Mouse (Mus musculus) embryonic fibroblast, embryonic 13.5 days (primary cell): ENCODE data around the gene Heatr5a. TPM values are rescaled to one million over a fixed set of nuclear protein-coding genes. Genes with fewer than 3 reads are reported as not detected.
A peak's percentile ranks its signal among the peaks of the same experiment; 100 is the strongest.

ENCODE experiments used
- H3K27ac ChIP-seq: 2 replicates; pipeline ENCODE4 v1.5.1; 2012; ENCODE audit warnings: low read length, control low read depth, inconsistent platforms; ENCODE audit not compliant: insufficient read depth
- H3K4me1 ChIP-seq: 2 replicates; pipeline ENCODE4 v1.6.1; 2011; ENCODE audit warnings: low read length; ENCODE audit not compliant: control insufficient read depth, insufficient read depth
- H3K4me3 ChIP-seq: 2 replicates; pipeline ENCODE4 v1.5.1; 2011; ENCODE audit warnings: mild to moderate bottlenecking, control low read depth, low read length; ENCODE audit not compliant: insufficient read depth
- CTCF ChIP-seq: IDR thresholded peaks from 2 replicates; pipeline ENCODE4 v1.5.1; 2011; ENCODE audit warnings: mild to moderate bottlenecking, control low read depth, low read length, moderate library complexity, borderline replicate concordance; ENCODE audit not compliant: insufficient read depth
- POLR2A ChIP-seq: IDR thresholded peaks from 2 replicates; pipeline ENCODE4 v1.6.1; 2011; ENCODE audit warnings: low read depth, mild to moderate bottlenecking, control low read depth, low read length, moderate library complexity
- polyA plus RNA-seq: library from polyadenylated mRNA; stranded (reverse); fragments of >200 nt; gene quantifications from 2 replicates; pipeline ENCODE4 v1.2.4, GENCODE M21; 2011; ENCODE audit warnings: low read depth; ENCODE audit not compliant: missing spikeins, insufficient read length

Gene Heatr5a
- polyA plus RNA-seq, 1 experiment, result 54.1 TPM

GRCm38 (mm10) chr12:51974381-51974780 is 3.3 kb upstream of the Heatr5a start:
- no peak overlapping the region for H3K27ac ChIP-seq
- no peaks in the 10 kb centered on the region for H3K4me1 ChIP-seq
- no peak for TF ChIP-seq POLR2A
- no peak overlapping the region for H3K4me3 ChIP-seq

DNA sequence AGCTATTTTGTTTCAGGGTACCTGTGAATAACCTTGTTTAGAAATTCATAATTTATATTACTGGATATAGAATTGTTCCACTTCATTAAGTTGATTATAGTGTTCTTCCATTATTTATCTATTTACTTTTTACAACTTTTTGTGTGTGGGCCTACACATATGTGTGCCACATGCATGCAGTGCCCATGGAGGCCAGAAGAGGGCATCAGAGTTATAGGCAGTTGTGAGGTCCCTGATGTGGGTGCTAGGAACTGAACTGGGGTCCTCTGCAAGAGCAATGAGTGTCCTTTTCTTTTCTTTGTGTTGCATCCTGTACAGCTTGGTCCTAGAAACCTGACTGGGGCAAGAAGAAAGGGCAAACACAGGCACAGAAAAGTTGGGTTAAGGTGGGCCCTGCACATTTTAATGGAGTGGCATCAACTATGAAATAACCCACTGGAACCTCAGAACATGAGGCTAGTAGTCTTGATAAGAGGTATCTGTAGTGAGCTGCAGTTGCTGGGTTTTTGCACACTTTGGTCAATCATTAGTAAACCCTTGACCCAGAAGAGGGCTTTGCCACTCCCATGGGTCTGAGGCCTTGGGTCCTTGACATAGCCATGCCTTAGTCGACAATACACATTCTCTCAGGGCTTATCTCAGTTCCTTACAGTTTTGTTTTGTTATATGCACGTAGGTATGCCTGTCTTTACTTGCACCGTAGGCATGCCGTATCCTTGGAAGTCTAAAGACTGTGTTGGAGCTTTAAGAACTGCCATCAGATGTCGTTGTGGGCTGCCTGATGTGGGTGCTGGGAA is 1.3 kb upstream of the Heatr5a start:
- H3K27ac ChIP-seq, result no peak overlapping the region
- no peak overlapping the region for H3K4me3 ChIP-seq
- H3K4me1 ChIP-seq, result no peaks in the 10 kb centered on the region
- TF ChIP-seq POLR2A, result no peak
- TF ChIP-seq CTCF, result no peak

DNA sequence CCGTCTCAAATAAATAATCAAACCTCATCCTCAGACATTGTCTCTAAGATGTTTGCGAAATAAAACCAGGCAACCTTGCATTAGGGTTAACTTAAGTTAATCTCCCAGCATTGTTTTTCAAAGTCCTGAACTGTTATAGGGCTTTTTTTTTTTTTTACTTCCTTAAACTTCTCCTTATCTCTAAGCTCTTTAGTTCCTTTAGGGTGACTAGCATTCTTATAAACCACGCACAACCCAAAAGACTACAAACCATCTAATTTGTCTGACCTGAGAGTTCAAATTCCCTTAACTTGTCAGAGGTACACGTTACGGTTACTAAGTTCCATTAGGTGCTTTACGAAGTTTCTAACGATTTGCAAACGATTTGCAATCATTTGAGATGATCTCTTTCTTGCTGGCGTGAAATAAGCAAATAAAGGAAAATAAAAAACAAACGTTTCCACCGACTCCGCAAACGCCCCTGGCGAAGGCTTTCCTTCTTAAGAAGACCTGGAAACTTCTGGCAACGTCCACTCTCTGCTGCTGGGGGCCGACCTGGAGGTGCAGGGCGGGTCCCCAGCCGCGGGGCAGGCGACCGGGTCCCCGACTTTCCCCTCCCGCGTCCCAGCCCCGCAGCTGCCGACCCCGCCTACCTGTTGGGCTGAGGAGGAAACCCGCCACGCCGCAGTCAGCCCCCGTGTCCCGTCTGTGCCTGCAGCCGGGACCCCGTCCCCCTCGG is 610 bp downstream of the Heatr5a start:
- Histone ChIP-seq H3K27ac (peak overlapping the region; percentile 76), H3K4me1 (no peaks in the 10 kb centered on the region), H3K4me3 (peak overlapping the region; percentile 68)
- TF ChIP-seq POLR2A (no peak), CTCF (no peak)

- Histone ChIP-seq H3K27ac (no peak overlapping the region), H3K4me1 (no peaks in the 10 kb centered on the region), H3K4me3 (peak overlapping the region; percentile 68)
- no peak for TF ChIP-seq POLR2A
- TF ChIP-seq CTCF, result no peak
Measured at GRCm38 (mm10) chr12:51969876-51970275, 1.2 kb downstream of the Heatr5a start.

DNA sequence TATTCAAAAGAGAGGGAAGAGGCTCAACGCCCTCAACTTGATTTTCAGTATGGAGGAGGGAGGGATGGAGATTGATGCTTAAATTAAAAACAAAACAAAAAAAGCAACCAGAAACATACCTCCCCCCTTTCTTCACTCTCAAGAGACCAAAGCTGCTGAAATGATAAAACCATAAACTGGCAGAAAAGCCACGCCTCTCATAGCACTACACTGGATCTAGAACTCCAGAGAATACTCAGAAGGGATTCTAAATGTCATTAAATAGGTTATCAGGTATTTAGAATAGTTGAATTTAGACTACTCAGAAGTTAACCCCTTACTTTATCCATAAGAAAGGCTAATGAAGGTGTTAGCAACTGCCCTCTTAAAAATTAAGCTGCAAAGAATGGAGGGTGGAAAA is 2.0 kb downstream of the Heatr5a start:
- TF ChIP-seq CTCF (no peak), POLR2A (no peak)
- no peak overlapping the region for H3K4me3 ChIP-seq
- H3K27ac ChIP-seq, result no peak overlapping the region
- H3K4me1 ChIP-seq, result no peaks in the 10 kb centered on the region

DNA sequence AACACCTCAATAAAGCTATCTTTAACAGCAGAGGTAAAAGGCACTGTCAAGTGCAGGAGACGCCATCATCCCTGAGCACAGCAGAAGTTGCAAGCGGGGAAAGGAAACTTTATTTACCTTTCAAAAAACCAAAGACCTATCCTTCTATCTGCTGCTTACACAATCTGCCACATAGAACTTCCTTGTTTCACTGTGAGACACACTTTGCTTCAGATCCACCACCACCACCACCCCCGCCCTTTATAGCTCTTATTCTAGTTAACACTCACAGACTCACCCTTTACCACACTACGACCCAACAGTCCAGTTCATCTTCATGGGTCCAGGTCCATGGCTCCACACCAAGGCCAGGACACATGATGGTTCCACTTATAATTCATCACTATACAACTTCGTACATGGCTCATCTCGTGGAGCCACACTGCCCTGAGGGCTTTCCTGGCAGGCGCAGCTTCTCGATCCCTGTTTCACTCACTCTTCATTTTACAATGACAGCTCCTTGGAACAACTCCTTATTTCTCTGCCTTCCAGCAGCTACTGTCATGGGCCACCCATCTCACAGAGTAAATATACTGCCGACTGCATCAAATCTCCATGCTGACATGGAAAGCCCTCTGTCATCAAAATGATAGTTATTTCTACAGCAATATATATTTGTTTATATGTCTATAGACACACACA is 3.1 kb downstream of the Heatr5a start:
- Histone ChIP-seq H3K4me1 (no peaks in the 10 kb centered on the region), H3K27ac (no peak overlapping the region), H3K4me3 (no peak overlapping the region)
- no peak for TF ChIP-seq CTCF
- TF ChIP-seq POLR2A, result no peak

DNA sequence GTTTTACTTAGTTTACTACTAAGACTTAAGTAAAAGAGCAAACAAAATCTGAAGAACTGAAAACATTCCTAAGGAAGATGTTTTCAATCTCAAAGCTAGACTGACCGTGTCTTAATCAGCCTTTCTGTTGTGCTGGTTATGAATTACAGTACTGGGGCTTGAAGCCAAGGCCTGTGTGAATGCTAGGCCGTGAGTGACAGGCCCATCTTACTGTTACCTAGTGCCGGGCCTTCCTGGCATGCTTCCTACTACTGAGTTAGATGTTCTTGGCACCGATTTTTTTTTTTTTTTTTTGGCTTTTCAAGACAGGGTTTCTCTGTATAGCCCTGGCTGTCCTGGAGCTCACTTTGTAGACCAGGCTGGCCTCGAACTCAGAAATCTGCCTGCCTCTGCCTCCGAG is 13.5 kb downstream of the Heatr5a start:
- no peak overlapping the region for H3K27ac ChIP-seq
- H3K4me3 ChIP-seq, result no peak overlapping the region
- TF ChIP-seq CTCF, result no peak
- no peak for TF ChIP-seq POLR2A
- H3K4me1 ChIP-seq, result no peaks in the 10 kb centered on the region

DNA sequence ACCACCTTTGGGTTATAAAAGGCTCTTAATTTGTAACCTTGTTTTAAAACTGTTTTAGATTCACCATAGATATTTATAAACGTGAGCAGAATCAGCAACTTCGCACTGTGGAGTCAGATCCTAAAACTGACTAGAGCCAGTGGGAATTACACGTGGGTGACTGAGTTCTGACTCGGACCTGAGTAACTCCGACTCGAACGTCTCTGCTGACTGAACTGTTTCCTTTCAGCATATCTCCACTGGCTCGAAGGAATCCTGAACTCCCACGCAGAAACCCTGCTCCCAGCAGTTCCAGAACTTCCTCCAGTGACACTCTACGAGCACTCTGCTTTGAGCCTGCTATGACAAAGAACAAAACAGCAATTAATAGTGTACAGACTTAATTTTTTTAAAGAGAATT is 18.8 kb downstream of the Heatr5a start:
- TF ChIP-seq POLR2A (no peak), CTCF (no peak)
- H3K4me3 ChIP-seq, result no peak overlapping the region
- peak overlapping the region; percentile 76 for H3K27ac ChIP-seq
- H3K4me1 ChIP-seq, result peaks cover 7% of the 10 kb centered on the region

GRCm38 (mm10) chr12:51947498-51947945 is 23.6 kb downstream of the Heatr5a start:
- TF ChIP-seq POLR2A (no peak), CTCF (no peak; the same call in 1 of the 2 replicates)
- H3K4me1 ChIP-seq, result peaks cover 7% of the 10 kb centered on the region
- H3K4me3 ChIP-seq, result no peak overlapping the region
- peak overlapping the region; percentile 44; the same call in 1 of the 2 replicates for H3K27ac ChIP-seq
